Comparison of ENCODE assay signal across 11 mouse cellular contexts in genomic region chr9:21450270-21450669, GRCm38 (mm10). TPM values are rescaled to one million over a fixed set of nuclear protein-coding genes. Genes with fewer than 3 reads are reported as not detected.
DNase-seq lines count a peak whose midpoint lies in the region; ATAC-seq and TF ChIP-seq lines count a peak whose summit lies in the region.
"Had no signal": no experiment of that assay in that cellular context is flagged by ENCODE, and none has a peak within 500 bp of the region (broad histone marks: within the 10 kb centered on the region; RNA-seq: fewer than 3 reads in every experiment).

No protein-coding gene starts in this region.

- no peaks in the 10 kb centered on the region for H3K27me3 ChIP-seq in liver, embryonic 12.5 days (replicated peaks)
- no peaks in the 10 kb centered on the region for H3K27me3 ChIP-seq in liver, embryonic 11.5 days (replicated peaks; ENCODE audit: control insufficient read depth, insufficient read depth, low read length)
- H3K27me3 ChIP-seq in kidney, postnatal 0 days (ENCODE audit: insufficient read depth, low read length): no peaks in the 10 kb centered on the region
- H3K27me3 ChIP-seq in small intestine, adult 2 months (ENCODE audit: control insufficient read depth, insufficient read depth, low read length): no peaks in the 10 kb centered on the region
- H3K27me3 ChIP-seq: limb, embryonic 12.5 days; midbrain, embryonic 13.5 days; Patski had no signal

- TF ChIP-seq POLR2A in small intestine, adult 2 months (IDR thresholded peaks at IDR 0.05; ENCODE audit: low read depth, low read length): no peak

- no peaks in the 10 kb centered on the region for H3K9me3 ChIP-seq in liver, embryonic 12.5 days (replicated peaks)
- H3K9me3 ChIP-seq in liver, embryonic 11.5 days (ENCODE audit: control insufficient read depth, low read length): no peaks in the 10 kb centered on the region
- no peaks in the 10 kb centered on the region for H3K9me3 ChIP-seq in kidney, postnatal 0 days (replicated peaks; ENCODE audit: low read length)
- H3K9me3 ChIP-seq: limb, embryonic 12.5 days; midbrain, embryonic 13.5 days had no signal

- H3K27ac ChIP-seq in gastrocnemius, adult 2 months: peak overlapping the region; percentile 88
- peak overlapping the region; percentile 47; the same call in 1 of the 2 replicates for H3K27ac ChIP-seq in liver, embryonic 12.5 days
- no peak overlapping the region for H3K27ac ChIP-seq in liver, embryonic 11.5 days (ENCODE audit: low read depth, low read length)
- H3K27ac ChIP-seq in kidney, postnatal 0 days: peak overlapping the region; percentile 27; the same call in 1 of the 2 replicates
- peak overlapping the region; percentile 45 for H3K27ac ChIP-seq in small intestine, adult 2 months (ENCODE audit: insufficient read depth, low read depth, low read length)
- H3K27ac ChIP-seq: limb, embryonic 12.5 days; midbrain, embryonic 13.5 days had no signal

- peaks cover 26% of the 10 kb centered on the region for H3K36me3 ChIP-seq in liver, embryonic 12.5 days
- no peaks in the 10 kb centered on the region; the same call in 1 of the 2 replicates for H3K36me3 ChIP-seq in liver, embryonic 11.5 days (ENCODE audit: control insufficient read depth, insufficient read depth, low read length)
- no peaks in the 10 kb centered on the region for H3K36me3 ChIP-seq in kidney, postnatal 0 days (ENCODE audit: insufficient read depth, low read length)
- peaks cover 6% of the 10 kb centered on the region; the same call in 1 of the 2 replicates for H3K36me3 ChIP-seq in small intestine, adult 2 months (ENCODE audit: control insufficient read depth, insufficient read depth, low read length)

- H3K4me2 ChIP-seq in liver, embryonic 12.5 days: no peak overlapping the region
- H3K4me2 ChIP-seq in liver, embryonic 11.5 days: no peak overlapping the region
- no peak overlapping the region for H3K4me2 ChIP-seq in kidney, postnatal 0 days (ENCODE audit: low read length)
- H3K4me2 ChIP-seq: limb, embryonic 12.5 days; midbrain, embryonic 13.5 days had no signal

- no peak overlapping the region for H3K9ac ChIP-seq in liver, embryonic 12.5 days
- no peak overlapping the region for H3K9ac ChIP-seq in liver, embryonic 11.5 days (ENCODE audit: low read depth, low read length)
- no peak overlapping the region for H3K9ac ChIP-seq in kidney, postnatal 0 days (ENCODE audit: low read depth, low read length)
- H3K9ac ChIP-seq: limb, embryonic 12.5 days; midbrain, embryonic 13.5 days had no signal

- no peak for DNase-seq in gastrocnemius, adult 2 months
- DNase-seq in gastrocnemius, postnatal 4 days (ENCODE audit: low spot score in 2 of 2): no peak
- no peak for DNase-seq in liver, embryonic 11.5 days (ENCODE audit: low spot score)
- DNase-seq in kidney, postnatal 0 days (ENCODE audit: low spot score): peak; percentile 21
- no peak for DNase-seq in frontal cortex, postnatal 14 days (ENCODE audit: low spot score in 2 of 2)
- no peak for DNase-seq in spleen, postnatal 4 days (ENCODE audit: low spot score in 2 of 2)

- no peak for ATAC-seq in liver, embryonic 12.5 days
- no peak for ATAC-seq in liver, embryonic 11.5 days (replicated peaks; ENCODE audit: low FRiP score)
- ATAC-seq in kidney, postnatal 0 days (replicated peaks; ENCODE audit: low FRiP score, low read depth): no peak
- ATAC-seq: midbrain, embryonic 13.5 days; Patski had no signal

- no peak overlapping the region for H3K4me3 ChIP-seq in gastrocnemius, adult 2 months
- no peak overlapping the region for H3K4me3 ChIP-seq in liver, embryonic 12.5 days
- no peak overlapping the region for H3K4me3 ChIP-seq in liver, embryonic 11.5 days (ENCODE audit: low read depth, low read length)
- H3K4me3 ChIP-seq in kidney, postnatal 0 days (replicated peaks; ENCODE audit: low read depth, low read length): no peak overlapping the region
- no peak overlapping the region for H3K4me3 ChIP-seq in small intestine, adult 2 months (ENCODE audit: low read depth, low read length)
- H3K4me3 ChIP-seq: limb, embryonic 12.5 days; midbrain, embryonic 13.5 days had no signal

- intact Hi-C loops in gastrocnemius, adult 2 months (cut with DNase I): no loop called here

- 38% methylated on average over 3 of the region's 3 CpGs for WGBS in liver, embryonic 12.5 days (ENCODE audit: insufficient replicate concordance)
- WGBS in liver, embryonic 11.5 days: 52% methylated on average over 3 of the region's 3 CpGs
- 65% methylated on average over 3 of the region's 3 CpGs for WGBS in kidney, postnatal 0 days
- 52% methylated on average over 3 of the region's 3 CpGs for WGBS in small intestine, adult 2 months

- H3K4me1 ChIP-seq in liver, embryonic 12.5 days: peaks cover 80% of the 10 kb centered on the region
- H3K4me1 ChIP-seq in liver, embryonic 11.5 days (replicated peaks; ENCODE audit: control insufficient read depth, insufficient read depth, low read length): peaks cover 48% of the 10 kb centered on the region
- peaks cover 9% of the 10 kb centered on the region for H3K4me1 ChIP-seq in kidney, postnatal 0 days (replicated peaks; ENCODE audit: insufficient read depth, low read length)
- peaks cover 42% of the 10 kb centered on the region for H3K4me1 ChIP-seq in small intestine, adult 2 months (ENCODE audit: control insufficient read depth, insufficient read depth, insufficient read length, low read length)
- H3K4me1 ChIP-seq: limb, embryonic 12.5 days; midbrain, embryonic 13.5 days had no signal

- TF ChIP-seq CTCF in gastrocnemius, adult 2 months (IDR thresholded peaks at IDR 0.05): no peak
- no peak for TF ChIP-seq CTCF in kidney, postnatal 0 days (IDR thresholded peaks at IDR 0.05; ENCODE audit: low read depth)
- TF ChIP-seq CTCF in small intestine, adult 2 months (IDR thresholded peaks at IDR 0.05; ENCODE audit: extremely low read depth, insufficient read length, insufficient replicate concordance, low read depth, low read length): no peak

RNA-seq across cellular contexts. Expression of gene Dnm2, which starts 25.6 kb away (rescaled TPM):
- total RNA-seq in gastrocnemius, adult 2 months (2021): 10 to 100 TPM; 38.2 to 41.8 TPM
- total RNA-seq in gastrocnemius, postnatal 4 days (2021): 10 to 100 TPM; 75.0 to 86.0 TPM
- 72.2 and 75.5 TPM in 2 replicates for polyA plus RNA-seq in liver, embryonic 12.5 days (2016; fragmentation: Nextera tagmentation; extraction: Ambion mirVana)
- 72.7 and 79.5 TPM in 2 replicates for polyA plus RNA-seq in liver, embryonic 11.5 days (2014; fragmentation: Nextera tagmentation; extraction: Ambion mirVana)
- polyA plus RNA-seq in kidney, postnatal 0 days (2015; fragmentation: Nextera tagmentation; extraction: Ambion mirVana): 68.0 and 68.9 TPM in 2 replicates
- 179 and 517 TPM in 2 replicates for polyA plus RNA-seq in small intestine, adult 2 months (2012; rRNA removed)

RNA-seq across cellular contexts. Expression of gene Qtrt1, which starts 38.6 kb away (rescaled TPM):
- 1 to 10 TPM; 7.0 to 8.4 TPM for total RNA-seq in gastrocnemius, adult 2 months (2021)
- 10 to 100 TPM; 15.1 to 18.5 TPM for total RNA-seq in gastrocnemius, postnatal 4 days (2021)
- 31.2 and 32.7 TPM in 2 replicates for polyA plus RNA-seq in liver, embryonic 12.5 days (2016; fragmentation: Nextera tagmentation; extraction: Ambion mirVana)
- 59.2 and 60.2 TPM in 2 replicates for polyA plus RNA-seq in liver, embryonic 11.5 days (2014; fragmentation: Nextera tagmentation; extraction: Ambion mirVana)
- polyA plus RNA-seq in kidney, postnatal 0 days (2015; fragmentation: Nextera tagmentation; extraction: Ambion mirVana): 41.1 and 42.0 TPM in 2 replicates
- 30.1 and 32.8 TPM in 2 replicates for polyA plus RNA-seq in small intestine, adult 2 months (2012; rRNA removed)

RNA-seq across cellular contexts. Expression of gene Tmed1, which starts 59.8 kb away (rescaled TPM):
- total RNA-seq in gastrocnemius, adult 2 months (2021): 10 to 100 TPM; 28.9 to 35.8 TPM
- 10 to 100 TPM; 38.3 to 40.6 TPM for total RNA-seq in gastrocnemius, postnatal 4 days (2021)
- 42.8 and 44.0 TPM in 2 replicates for polyA plus RNA-seq in liver, embryonic 12.5 days (2016; fragmentation: Nextera tagmentation; extraction: Ambion mirVana)
- 68.6 and 70.2 TPM in 2 replicates for polyA plus RNA-seq in liver, embryonic 11.5 days (2014; fragmentation: Nextera tagmentation; extraction: Ambion mirVana)
- polyA plus RNA-seq in kidney, postnatal 0 days (2015; fragmentation: Nextera tagmentation; extraction: Ambion mirVana): 128 and 131 TPM in 2 replicates
- 7.5 and 10.8 TPM in 2 replicates for polyA plus RNA-seq in small intestine, adult 2 months (2012; rRNA removed)
